Mouse (Mus musculus): ENCODE measurements at regions not wholly inside any gene's neighbourhood (a gene's known extent, or its start where the extent isn't known, plus 50 kb on each side); places are given as distances from the start of the nearest gene placed in this dataset.
A peak's percentile ranks its signal among the peaks of the same experiment; 100 is the strongest.
"Not testable (repeated sequence)": the region's sequence is repeated elsewhere in the genome, so short reads cannot be mapped to it uniquely, and the experiment has no call there.

- no peak for DNase-seq
These were observed 60.9 kb upstream of the Ahi1 start for GRCm38 (mm10) chr10:20891426-20891825.

GRCm38 (mm10) chr10:20883618-20884017 lies 68.7 kb upstream of the Ahi1 start:
- no peak for DNase-seq

DNA sequence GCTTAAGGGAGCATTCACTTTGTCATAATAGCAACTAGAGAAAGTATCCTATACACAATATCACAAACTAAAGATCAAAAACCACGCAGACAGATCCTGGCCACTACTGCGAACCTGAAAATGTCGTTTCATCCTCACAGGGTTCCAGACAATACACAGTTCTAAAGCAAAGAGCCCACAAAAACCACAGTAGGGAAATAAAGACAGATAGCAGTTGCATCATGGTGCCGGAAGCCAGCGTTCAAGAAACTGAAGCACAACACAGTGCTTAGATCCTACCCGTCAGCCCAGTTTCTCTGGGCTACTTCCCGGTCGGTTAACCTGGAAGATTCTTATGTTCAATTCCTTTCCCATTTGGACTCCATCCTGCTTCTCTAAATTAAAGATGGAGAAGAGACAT lies 69.7 kb upstream of the Ahi1 start:
- DNase-seq = peak; percentile 42

DNA sequence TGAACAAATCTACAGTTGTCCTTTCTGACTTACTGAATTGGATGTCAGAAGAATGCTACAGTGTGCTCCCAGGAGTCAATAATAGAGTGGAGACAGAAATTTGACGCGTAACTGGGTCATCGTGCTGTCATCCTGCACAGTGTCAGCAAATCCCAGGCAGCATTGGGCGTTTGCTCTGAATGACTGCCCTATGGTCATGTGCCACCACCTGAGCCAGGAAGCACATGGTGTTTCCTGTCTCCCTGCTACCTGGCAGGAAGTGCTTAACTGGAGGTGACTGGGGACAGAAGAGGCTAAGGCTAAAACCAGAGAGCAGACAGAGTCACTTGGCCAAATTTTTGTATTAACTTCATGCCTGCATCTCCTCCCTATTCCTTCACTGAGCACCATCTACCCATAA lies 72.1 kb upstream of the Ahi1 start:
- DNase-seq = peak; percentile 10

- DNase-seq = no peak
These were observed 72.9 kb upstream of the Ahi1 start for GRCm38 (mm10) chr10:20879482-20879881.

DNA sequence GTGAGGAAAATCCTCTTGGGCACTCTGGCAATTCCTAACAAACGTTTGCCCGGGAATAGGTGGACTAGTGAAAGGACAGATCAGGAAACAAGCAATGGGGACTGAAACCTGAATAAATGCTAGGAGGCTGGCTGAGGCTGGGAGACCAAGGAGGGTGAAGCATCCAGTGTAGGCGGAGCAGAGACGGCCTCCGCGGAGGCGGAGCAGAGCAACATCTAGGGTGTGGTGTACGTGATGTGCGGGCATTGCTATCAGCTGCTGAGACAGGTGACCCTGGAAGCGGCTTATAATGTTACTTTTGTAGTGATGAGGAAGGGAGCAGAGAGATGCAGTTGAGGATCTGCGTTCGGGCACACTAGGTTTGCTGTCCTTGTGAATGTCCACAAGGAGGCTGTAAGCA lies 85.3 kb upstream of the Ahi1 start:
- DNase-seq = no peak

DNA sequence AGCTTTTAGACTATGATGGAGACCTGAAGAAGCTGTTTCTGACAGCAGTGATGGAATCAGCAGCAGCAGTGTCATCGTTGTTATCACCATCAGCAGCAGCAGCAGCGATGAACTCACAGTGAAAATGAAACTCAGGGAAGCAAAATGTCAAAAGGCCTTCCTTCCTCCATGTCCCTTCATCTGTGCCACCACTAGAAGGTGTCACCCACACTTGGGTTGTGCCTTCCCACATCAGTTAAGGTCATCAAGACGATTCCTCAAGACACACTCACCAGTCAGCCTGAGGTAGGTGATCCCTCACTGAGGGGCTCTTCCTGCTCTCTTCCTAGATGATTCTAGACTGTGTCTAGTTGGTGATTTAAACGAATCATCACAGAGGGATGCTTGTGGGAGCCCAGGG lies 87.3 kb upstream of the Ahi1 start:
- DNase-seq = no peak

DNA sequence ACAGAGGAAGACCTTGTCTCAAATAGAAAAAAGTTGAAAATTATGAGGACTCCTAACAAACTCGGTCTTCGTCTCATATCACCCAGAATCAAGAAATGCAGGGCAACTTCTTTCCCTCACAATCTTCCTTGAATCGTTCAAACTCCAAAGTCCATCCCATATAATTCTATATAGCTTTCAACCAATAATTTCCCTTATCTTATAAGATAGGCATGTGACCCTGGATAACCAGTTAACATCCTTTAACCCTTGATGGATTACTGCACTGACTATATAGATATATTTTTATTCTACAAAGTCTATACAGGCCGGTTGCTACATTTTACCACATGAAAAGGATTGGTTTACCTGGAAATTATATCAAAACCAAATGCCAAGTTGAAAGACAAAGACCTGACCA lies 94.9 kb upstream of the Ahi1 start:
- no peak for DNase-seq

DNA sequence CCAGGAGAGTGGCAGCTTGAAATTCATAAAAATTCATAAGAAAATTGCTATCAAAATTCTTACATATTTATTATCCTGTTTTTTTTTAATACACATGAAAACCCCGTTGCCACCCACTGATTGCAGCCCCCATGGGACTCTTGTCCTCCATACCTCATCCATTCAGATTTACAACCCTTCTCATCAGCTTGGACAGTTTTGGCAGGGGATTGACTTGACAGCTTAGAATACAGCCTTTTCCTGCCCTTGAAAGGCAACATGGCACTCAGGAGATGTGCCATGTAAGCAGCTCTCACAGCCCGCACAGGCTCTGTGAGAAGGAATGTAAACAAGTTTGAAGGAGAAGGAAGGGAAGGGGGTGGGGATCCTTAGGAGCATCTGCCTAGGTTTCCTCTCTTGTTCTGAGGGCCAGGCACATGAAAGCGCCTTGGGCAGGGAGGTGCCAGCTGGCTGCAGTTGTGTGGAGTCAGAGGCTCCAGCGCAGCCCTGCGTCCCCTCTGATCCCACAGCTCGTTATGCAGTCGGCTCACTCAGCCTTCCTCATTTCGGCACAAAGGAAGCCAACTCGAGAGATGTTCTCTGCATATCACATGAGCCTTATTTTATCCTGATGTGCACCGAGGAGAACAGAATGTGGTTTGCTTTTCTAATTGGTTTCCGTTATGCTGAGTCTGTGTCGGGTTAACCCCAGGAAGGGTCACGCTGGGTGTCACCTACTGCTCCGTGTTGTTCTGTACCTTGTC lies 97.6 kb upstream of the Ahi1 start:
- peak; percentile 14 for DNase-seq

- DNase-seq = no peak
These were observed 105.1 kb upstream of the Ahi1 start for GRCm38 (mm10) chr10:20847287-20847686.

GRCm38 (mm10) chr10:20843277-20843676 lies 109.1 kb upstream of the Ahi1 start:
- no peak for DNase-seq

- no peak for DNase-seq
These were observed 110.2 kb upstream of the Ahi1 start for GRCm38 (mm10) chr10:20842131-20842530.

- DNase-seq = no peak
These were observed 110.8 kb upstream of the Ahi1 start for GRCm38 (mm10) chr10:20841430-20842040.

- DNase-seq = no peak
These were observed 113.5 kb upstream of the Ahi1 start for GRCm38 (mm10) chr10:20838685-20839425.

- DNase-seq = not testable (repeated sequence)
These were observed 111.9 kb upstream of the Pde7b start for GRCm38 (mm10) chr10:20836816-20837215.

- peak; percentile 16 for DNase-seq
These were observed 110.1 kb upstream of the Pde7b start for GRCm38 (mm10) chr10:20834806-20835575.

DNA sequence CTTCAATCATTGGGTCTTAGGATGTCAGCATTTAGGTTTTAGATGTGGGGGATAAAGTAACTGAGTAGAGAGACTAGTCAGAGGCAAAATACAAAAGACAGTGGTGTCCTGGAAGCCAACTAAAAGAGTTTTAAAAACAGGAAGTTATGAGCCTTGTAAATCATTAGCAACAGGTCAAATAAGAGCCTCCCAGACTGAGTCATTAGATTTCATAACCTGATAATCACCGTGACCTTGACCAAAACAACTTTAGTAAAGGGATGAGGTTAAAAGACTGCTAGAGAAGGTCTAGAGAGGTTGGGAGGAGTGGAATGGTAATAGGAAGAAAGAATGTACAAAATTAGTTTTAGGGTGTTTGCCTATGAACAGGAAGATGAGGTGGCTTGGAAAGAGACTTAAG lies 103.4 kb upstream of the Pde7b start:
- no peak for DNase-seq

DNA sequence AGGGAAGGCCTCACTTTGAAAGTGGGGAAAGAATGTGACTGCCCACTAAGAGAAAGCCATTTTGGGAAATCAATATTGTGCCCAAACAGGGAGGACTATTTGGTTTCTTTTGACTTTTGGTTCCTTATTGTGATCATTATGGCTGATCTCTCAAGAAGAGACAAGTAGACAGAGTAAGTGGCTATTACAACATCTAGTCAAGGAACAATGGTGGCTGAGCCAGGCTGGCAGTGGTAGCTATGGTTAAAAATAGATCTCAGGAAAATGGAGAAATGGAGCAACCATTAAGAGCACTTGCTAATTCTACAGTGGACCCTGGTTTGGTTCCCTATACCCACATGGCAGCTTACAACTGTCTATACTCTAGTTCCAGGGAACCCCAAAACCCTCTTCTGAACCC lies 102.6 kb upstream of the Pde7b start:
- DNase-seq = no peak

- no peak for DNase-seq
These were observed 93.7 kb upstream of the Pde7b start for GRCm38 (mm10) chr10:20818548-20818947.

- DNase-seq = no peak
These were observed 74.9 kb upstream of the Pde7b start for GRCm38 (mm10) chr10:20799792-20800191.

GRCm38 (mm10) chr10:20798400-20798799 lies 73.5 kb upstream of the Pde7b start:
- no peak for DNase-seq

DNA sequence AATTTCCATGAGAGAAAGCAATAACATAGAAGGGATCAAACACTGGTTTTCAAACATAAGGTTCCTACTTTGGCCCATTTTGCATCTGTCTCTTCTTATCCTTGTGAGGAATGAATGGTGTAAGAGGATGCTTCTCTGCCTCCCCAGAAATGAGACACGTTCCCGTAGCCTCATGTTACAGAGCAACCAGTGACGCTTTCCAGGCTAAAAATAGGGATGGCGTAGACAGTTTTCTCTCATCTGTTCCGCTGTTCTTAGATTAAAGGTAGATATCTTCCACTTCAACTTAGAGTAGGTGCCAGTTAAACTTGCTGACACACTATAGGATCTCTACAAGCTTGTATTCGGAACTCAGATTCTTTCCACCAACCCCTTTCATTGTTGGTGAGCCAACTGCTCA lies 69.1 kb upstream of the Pde7b start:
- DNase-seq = no peak

DNA sequence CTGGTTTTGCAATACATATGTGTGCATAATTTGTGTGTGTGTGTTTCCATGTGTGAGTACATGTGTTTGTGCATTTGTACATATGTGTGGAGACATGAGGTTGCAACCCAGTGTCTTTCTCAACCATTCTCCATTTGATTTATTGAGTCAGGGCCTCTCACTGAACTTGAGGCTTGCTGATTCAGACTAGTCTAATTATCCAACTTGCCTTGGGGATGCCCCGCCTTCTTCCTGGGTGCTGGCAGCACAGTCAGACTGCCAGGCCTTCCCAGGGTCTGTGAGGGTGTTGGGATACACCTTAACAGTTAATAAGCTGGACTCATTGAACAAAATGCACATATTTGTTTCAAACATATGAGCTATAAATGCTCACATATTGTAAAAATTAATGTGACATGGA lies 56.1 kb upstream of the Pde7b start:
- no peak for DNase-seq

Data from thymus, postnatal 25 days (tissue).